Mouse (Mus musculus): ENCODE measurements around the gene Cpeb3.

GRCm38 (mm10) chr19:37174716-37175435, 33.5 kb downstream of the Cpeb3 start:
- TF ChIP-seq CTCF (IDR thresholded peaks at IDR 0.05; ENCODE audit: low read depth), result no peak
- TF ChIP-seq EP300 (optimal IDR thresholded peaks at IDR 0.05), result no peak
